Mouse (Mus musculus) heart, embryonic 11.5 days (tissue): ENCODE measurements around the gene Arid3c. TPM values are rescaled to one million over a fixed set of nuclear protein-coding genes. Genes with fewer than 3 reads are reported as not detected.

Source experiments
- ATAC-seq: fragments of 200-750 bp; cut with Nextera tagmentation; replicated peaks from 2 replicates; pipeline ENCODE4 v1.8.0; 2017; ENCODE audit warnings: moderate library complexity; ENCODE audit not compliant: insufficient number of reproducible peaks, low FRiP score, low TSS enrichment
- H3K27ac ChIP-seq: fragments of 300-500 bp; sonication (generic); 2 replicates; pipeline ENCODE4 v1.5.1; 2014; ENCODE audit warnings: mild to moderate bottlenecking, low read depth, low read length
- H3K27me3 ChIP-seq: fragments of 300-500 bp; sonication (generic); 2 replicates; pipeline ENCODE4 v1.6.1; 2014; ENCODE audit warnings: mild to moderate bottlenecking, low read length, mixed read lengths; ENCODE audit not compliant: control insufficient read depth, insufficient read depth
- H3K36me3 ChIP-seq: fragments of 300-500 bp; sonication (generic); 2 replicates; pipeline ENCODE4 v1.6.1; 2014; ENCODE audit warnings: mild to moderate bottlenecking, low read length, moderate library complexity, mixed read lengths; ENCODE audit not compliant: control insufficient read depth, insufficient read depth
- H3K4me1 ChIP-seq: fragments of 300-500 bp; sonication (generic); 2 replicates; pipeline ENCODE4 v1.6.1; 2014; ENCODE audit warnings: low read length; ENCODE audit not compliant: control insufficient read depth, insufficient read depth
- H3K4me2 ChIP-seq: fragments of 300-500 bp; sonication (generic); 2 replicates; pipeline ENCODE4 v1.6.1; 2014; ENCODE audit warnings: mild to moderate bottlenecking, moderate library complexity
- H3K4me3 ChIP-seq: fragments of 300-500 bp; sonication (generic); 2 replicates; pipeline ENCODE4 v1.5.1; 2014; ENCODE audit warnings: low read depth, low read length
- H3K9ac ChIP-seq: fragments of 300-500 bp; sonication (generic); 2 replicates; pipeline ENCODE4 v1.6.1; 2014; ENCODE audit warnings: mild to moderate bottlenecking, low read depth, low read length, moderate library complexity
- H3K9me3 ChIP-seq: fragments of 300-500 bp; sonication (generic); replicated peaks from 2 replicates; pipeline ENCODE4 v1.6.1; 2016; ENCODE audit warnings: low read length; ENCODE audit not compliant: control insufficient read depth
- WGBS: fragments of 180-500 bp; shearing (Covaris S2); extraction: QIAGEN DNeasy Blood & Tissue Kit; methylation state at CpG from one replicate; pipeline ENCODE4 v1.1.7; 2014; ENCODE audit not compliant: insufficient replicate concordance; 5-methylcytosine and 5-hydroxymethylcytosine counted together
- polyA plus RNA-seq: library from polyadenylated mRNA; unstranded; fragments of >200 nt; fragmentation: Nextera tagmentation; extraction: Ambion mirVana; gene quantifications from 2 replicates; pipeline ENCODE4 v1.2.1, GENCODE M21; 2014

The Arid3c gene
- polyA plus RNA-seq, 1 experiment from 2014 or later, result not detected

DNA sequence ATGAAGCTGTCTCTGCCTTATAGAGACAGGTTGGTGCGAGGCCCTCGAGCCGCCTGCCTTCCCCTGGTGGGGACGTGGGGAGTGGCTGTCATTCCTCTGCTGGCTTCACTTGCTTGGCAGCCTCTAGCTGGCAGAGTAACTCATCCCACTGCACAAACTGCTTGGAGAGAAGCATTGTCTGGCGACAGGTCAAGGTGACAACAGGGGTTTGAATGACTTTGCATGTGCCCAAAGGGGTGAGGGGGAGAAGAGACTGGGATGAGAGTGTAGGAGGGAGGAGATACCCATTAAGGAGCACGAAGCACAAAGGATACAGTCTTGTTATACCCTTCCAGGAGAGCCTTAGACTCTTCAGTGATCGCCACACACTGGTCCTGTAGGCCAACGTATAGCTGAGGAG is 15.9 kb downstream of the Arid3c start:
- peaks cover 13% of the 10 kb centered on the region for H3K36me3 ChIP-seq
- WGBS, result 74% methylated on average over 8 of the region's 8 CpGs

DNA sequence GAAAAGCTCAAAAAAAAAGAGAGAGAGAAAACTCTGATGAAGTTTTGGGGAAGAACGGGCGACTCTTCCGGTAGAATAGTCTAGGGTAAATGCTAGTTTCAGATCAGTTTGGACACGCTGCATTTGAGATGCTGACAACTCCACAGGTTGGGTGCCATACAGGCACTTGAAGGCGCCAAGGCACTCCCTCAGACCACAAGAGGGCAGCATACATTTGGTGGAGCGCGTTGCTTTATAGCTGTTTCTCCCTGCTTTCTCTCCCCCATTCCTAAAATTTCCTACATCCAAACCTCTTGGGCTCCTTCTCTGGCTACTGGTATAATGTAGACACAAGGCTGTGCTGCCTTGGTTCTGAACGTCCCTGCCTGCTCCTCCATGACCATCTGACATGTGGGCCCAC is 16.7 kb downstream of the Arid3c start:
- H3K4me2 ChIP-seq, result peak overlapping the region; percentile 89; the same call in 1 of the 2 replicates
- WGBS, result 15% methylated on average over 8 of the region's 8 CpGs
- no peak overlapping the region for H3K27ac ChIP-seq
- no peak overlapping the region; the same call in 1 of the 2 replicates for H3K9ac ChIP-seq
- no peaks in the 10 kb centered on the region for H3K9me3 ChIP-seq
- no peak for ATAC-seq
- peaks cover 9% of the 10 kb centered on the region for H3K36me3 ChIP-seq
- H3K4me3 ChIP-seq, result peak overlapping the region; percentile 93; the same call in 1 of the 2 replicates
- H3K27me3 ChIP-seq, result no peaks in the 10 kb centered on the region
- peaks cover 10% of the 10 kb centered on the region for H3K4me1 ChIP-seq

More for the DNA sequence above, 15.9 kb downstream of the Arid3c start:
- no peak overlapping the region for H3K9ac ChIP-seq
- H3K4me1 ChIP-seq, result peaks cover 10% of the 10 kb centered on the region
- ATAC-seq, result no peak
- H3K27me3 ChIP-seq, result no peaks in the 10 kb centered on the region
- H3K9me3 ChIP-seq, result no peaks in the 10 kb centered on the region
- no peak overlapping the region for H3K27ac ChIP-seq
- H3K4me2 ChIP-seq, result no peak overlapping the region
- no peak overlapping the region for H3K4me3 ChIP-seq

DNA sequence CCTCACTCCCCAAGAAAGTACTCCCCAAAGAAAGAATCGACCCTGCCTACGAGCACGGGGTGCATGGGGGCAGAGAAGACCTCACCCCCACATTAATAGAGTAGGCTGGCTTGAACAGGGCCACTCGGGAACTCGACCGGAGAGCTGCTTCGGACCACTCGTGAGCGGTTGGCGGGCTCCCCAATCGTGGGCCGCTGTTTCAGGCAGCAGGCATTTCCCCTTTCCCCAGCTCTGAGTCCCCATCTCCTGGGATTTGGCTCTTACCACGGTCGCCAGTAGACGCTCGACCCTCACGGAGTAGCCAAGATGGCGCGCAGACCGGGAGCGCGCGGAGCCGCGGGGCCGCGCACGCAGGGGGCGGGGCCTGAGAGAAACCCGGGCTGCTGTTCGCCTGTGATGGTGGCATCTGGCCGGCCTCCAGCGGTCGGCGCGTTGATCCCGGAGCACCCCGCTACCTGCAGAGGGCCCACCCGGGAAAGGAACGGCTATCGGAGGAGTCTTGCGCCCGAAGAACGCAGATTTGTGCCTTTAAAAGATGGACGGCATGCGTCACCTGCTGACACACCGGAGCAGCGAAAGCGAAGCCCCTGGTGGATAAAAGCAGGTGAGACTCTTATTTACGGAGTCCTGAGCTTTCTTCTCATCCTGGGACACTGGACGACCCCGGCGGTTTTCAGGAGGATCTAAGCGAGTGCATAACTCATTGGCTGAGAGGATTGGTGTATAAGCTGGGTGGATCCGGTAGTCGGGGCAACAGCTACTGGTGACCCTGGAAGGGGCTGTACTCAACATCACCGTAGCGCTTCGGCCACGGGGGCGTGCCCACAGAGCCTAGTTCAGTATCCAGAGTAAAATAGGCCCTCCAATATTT is 17.5 kb downstream of the Arid3c start, which contains the start of gene Rpp25l:
Gene Rpp25l, minus strand, starts transcription at position 338 of the 871 bp plus-strand sequence.
- Histone ChIP-seq H3K4me1 (peaks cover 10% of the 10 kb centered on the region), H3K36me3 (peaks cover 8% of the 10 kb centered on the region), H3K4me3 (peak within 1 kb of the TSS; percentile 93), H3K4me2 (peak within 1 kb of the TSS; percentile 89), H3K27ac (peak within 1 kb of the TSS; percentile 57), H3K9me3 (no peaks in the 10 kb centered on the region), H3K27me3 (no peaks in the 10 kb centered on the region), H3K9ac (peak within 1 kb of the TSS; percentile 96)
- peak; percentile 73 for ATAC-seq
- WGBS, result under 1% methylated on average over 61 of the region's 61 CpGs

DNA sequence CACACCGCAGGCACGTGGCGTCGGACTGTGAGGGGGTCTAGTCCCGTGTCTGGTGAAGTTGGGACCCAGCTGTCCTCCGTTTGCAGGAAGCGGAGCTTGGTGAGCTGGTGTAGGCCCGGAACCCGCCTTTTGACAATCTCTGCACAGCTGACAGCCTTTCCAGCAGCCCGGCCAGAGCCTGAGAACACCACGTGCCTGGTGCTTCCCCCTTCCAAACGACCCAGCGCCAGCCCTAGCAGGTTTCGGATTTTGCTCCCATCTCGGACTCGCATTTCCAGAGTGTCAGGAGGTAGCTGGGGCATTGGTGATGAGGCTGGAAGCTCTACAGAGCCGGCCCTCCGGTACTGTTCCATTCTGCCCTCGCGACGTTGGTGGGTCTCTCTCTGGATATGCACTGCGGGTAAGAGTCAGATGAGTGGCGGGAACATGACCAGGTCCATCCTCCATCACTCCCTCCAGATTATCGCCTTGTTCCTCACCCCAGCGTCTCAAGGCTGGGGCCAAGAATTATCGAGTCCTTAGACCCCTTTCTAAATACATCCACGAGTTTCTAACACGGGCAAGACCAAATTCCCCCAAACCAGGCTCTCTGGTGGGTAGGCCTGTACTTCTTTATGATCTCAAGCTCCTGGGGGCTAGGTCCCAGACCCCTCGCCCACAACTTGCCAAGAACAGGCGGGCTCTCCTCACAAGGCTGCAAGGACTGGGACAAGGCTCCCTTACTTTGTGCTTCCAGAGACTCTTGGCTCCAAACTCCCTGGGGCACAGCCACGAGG is 18.3 kb downstream of the Arid3c start:
- H3K27me3 ChIP-seq, result peaks cover 3% of the 10 kb centered on the region
- 45% methylated on average over 31 of the region's 31 CpGs for WGBS
- peak overlapping the region; percentile 96 for H3K9ac ChIP-seq
- 0 out of 2 replicates have a peak, but pooled peaks have one; percentile 17 for ATAC-seq
- H3K27ac ChIP-seq, result peak overlapping the region; percentile 57; the same call in 1 of the 2 replicates
- H3K4me1 ChIP-seq, result peaks cover 10% of the 10 kb centered on the region
- H3K36me3 ChIP-seq, result peaks cover 2% of the 10 kb centered on the region; the same call in 1 of the 2 replicates
- H3K4me2 ChIP-seq, result peak overlapping the region; percentile 89
- H3K4me3 ChIP-seq, result peak overlapping the region; percentile 93
- no peaks in the 10 kb centered on the region for H3K9me3 ChIP-seq

DNA sequence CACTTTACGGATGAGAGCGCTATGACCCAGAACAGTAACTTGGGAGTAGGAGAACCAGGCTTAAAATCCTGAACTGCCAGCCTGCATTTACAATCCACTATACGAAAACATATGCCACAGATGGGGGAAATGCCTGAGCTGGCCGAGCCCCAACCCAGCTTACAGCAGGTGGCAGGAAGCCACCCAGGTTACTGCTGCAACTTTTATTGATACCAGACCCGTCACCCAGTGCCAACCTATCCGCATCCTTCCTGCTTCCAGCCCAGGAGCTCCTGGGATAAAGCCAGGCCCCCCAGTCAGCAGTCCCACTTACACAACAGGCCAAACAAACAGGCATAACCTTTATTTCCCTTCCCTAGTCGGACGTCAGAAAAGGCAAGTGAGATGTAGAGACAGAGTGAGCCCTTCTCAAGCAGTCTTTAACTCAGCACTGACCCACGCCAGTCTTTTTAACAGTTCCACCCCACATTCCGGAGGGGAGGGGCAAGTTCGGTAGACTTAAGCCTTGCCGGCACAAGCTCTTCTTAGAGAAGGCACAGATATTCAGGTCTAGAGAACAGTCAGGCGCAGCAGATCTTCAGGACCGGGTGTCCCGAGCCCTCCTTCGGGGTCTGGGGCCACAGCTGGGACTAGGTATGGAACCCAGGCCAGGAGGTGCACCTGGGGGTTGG is 19.1 kb downstream of the Arid3c start:
- 77% methylated on average over 16 of the region's 16 CpGs for WGBS
- no peak for ATAC-seq
- Histone ChIP-seq H3K27ac (no peak overlapping the region), H3K4me1 (peaks cover 10% of the 10 kb centered on the region), H3K4me2 (peak overlapping the region; percentile 89), H3K9me3 (no peaks in the 10 kb centered on the region), H3K36me3 (peaks cover 2% of the 10 kb centered on the region; the same call in 1 of the 2 replicates), H3K4me3 (peak overlapping the region; percentile 93), H3K27me3 (peaks cover 3% of the 10 kb centered on the region), H3K9ac (peak overlapping the region; percentile 96; the same call in 1 of the 2 replicates)

DNA sequence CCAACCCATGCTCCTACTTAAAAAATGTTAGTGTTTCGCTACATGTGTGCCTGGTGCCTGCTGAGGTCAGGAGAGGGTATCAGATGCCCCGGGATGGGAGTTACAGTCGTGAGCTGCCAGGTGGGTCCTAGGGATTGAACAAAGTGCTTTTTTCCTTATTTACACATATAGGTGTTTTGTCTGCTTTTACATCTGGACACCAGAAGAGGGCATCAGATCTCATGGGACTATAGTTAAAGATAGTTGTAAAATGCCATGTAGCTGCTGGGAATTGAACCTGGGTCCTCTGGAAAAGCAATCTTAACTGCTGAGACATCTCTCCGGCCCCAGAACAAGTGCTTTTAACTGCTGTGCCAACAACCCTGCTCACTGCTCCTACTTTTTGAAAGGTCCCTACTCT is 20.7 kb downstream of the Arid3c start:
- H3K4me2 ChIP-seq, result no peak overlapping the region
- no peak overlapping the region for H3K9ac ChIP-seq
- H3K27ac ChIP-seq, result no peak overlapping the region
- H3K27me3 ChIP-seq, result peaks cover 18% of the 10 kb centered on the region
- WGBS, result 59% methylated on average over 4 of the region's 4 CpGs
- H3K36me3 ChIP-seq, result no peaks in the 10 kb centered on the region
- H3K4me3 ChIP-seq, result no peak overlapping the region
- H3K4me1 ChIP-seq, result peaks cover 10% of the 10 kb centered on the region
- H3K9me3 ChIP-seq, result no peaks in the 10 kb centered on the region
- no peak for ATAC-seq

- peaks cover 28% of the 10 kb centered on the region for H3K27me3 ChIP-seq
- H3K4me3 ChIP-seq, result no peak overlapping the region
- H3K4me2 ChIP-seq, result no peak overlapping the region
- WGBS, result 32% methylated on average over 8 of the region's 8 CpGs
- H3K4me1 ChIP-seq, result peaks cover 12% of the 10 kb centered on the region
- H3K9ac ChIP-seq, result no peak overlapping the region
- H3K9me3 ChIP-seq, result no peaks in the 10 kb centered on the region
- H3K36me3 ChIP-seq, result no peaks in the 10 kb centered on the region
- H3K27ac ChIP-seq, result no peak overlapping the region
- ATAC-seq, result no peak
These were observed 22.7 kb downstream of the Arid3c start for GRCm38 (mm10) chr4:41708192-41708745.
